Mouse (Mus musculus): ENCODE results near the gene Tpd52l2.

- TF ChIP-seq CTCF (IDR thresholded peaks at IDR 0.05; ENCODE audit: low read depth) (no peak), EP300 (IDR thresholded peaks at IDR 0.05; ENCODE audit: low read depth) (no peak)
These were observed at the start of gene Tpd52l2 for GRCm38 (mm10) chr2:181496831-181497547.

Measured in heart, postnatal 0 days (tissue).